Mouse (Mus musculus) CH12.LX (cell line): ENCODE data around the gene Adipor2. TPM values are rescaled to one million over a fixed set of nuclear protein-coding genes. Genes with fewer than 3 reads are reported as not detected.

Experiments
- DNase-seq: peaks from one replicate; pipeline ENCODE4 v3.0.0-alpha.2; 2013; ENCODE audit errors: extremely low read depth
- H3K27ac ChIP-seq: 2 replicates; pipeline ENCODE4 v1.5.1; 2012; ENCODE audit warnings: low read depth, mild to moderate bottlenecking, control low read depth, moderate library complexity; ENCODE audit not compliant: insufficient read depth
- H3K27me3 ChIP-seq: replicated peaks from 2 replicates; pipeline ENCODE3; 2012; ENCODE audit warnings: inconsistent platforms
- H3K36me3 ChIP-seq, 2 experiments: replicated peaks in 1 of 2; 2 replicates each; pipeline versions ENCODE3 to v1.6.1; 2012; ENCODE audit warnings: inconsistent platforms in 1 of 2, low read length in 1 of 2, mild to moderate bottlenecking in 1 of 2, mixed read lengths in 1 of 2, moderate library complexity in 1 of 2; ENCODE audit not compliant: control insufficient read depth in 1 of 2, insufficient read depth in 1 of 2
- H3K4me1 ChIP-seq, 2 experiments: 2 replicates each; pipeline ENCODE4 v1.6.1; 2012; ENCODE audit warnings: inconsistent platforms in 1 of 2, moderate library complexity in 1 of 2; ENCODE audit not compliant: insufficient read depth in 2 of 2, control insufficient read depth in 1 of 2
- H3K4me2 ChIP-seq: 2 replicates; pipeline ENCODE4 v1.6.1; 2012; ENCODE audit warnings: low read depth, mild to moderate bottlenecking, control low read depth; ENCODE audit not compliant: poor library complexity, insufficient read depth, severe bottlenecking
- H3K4me3 ChIP-seq, 3 experiments: fragments of 150-350 bp in 1 of 3; sonication (generic) in 1 of 3; replicated peaks in 1 of 3; 2 replicates each; pipeline versions ENCODE3 to v1.5.1; 2011 to 2012; ENCODE audit warnings: low read depth in 2 of 3, low read length in 2 of 3, mild to moderate bottlenecking in 2 of 3, moderate library complexity in 2 of 3, control low read depth in 1 of 3, improper control_type of control experiment in 1 of 3, inconsistent platforms in 1 of 3, mixed read lengths in 1 of 3; ENCODE audit not compliant: poor library complexity in 1 of 3
- H3K79me2 ChIP-seq: replicated peaks from 2 replicates; pipeline ENCODE4 v1.6.1; 2012; ENCODE audit warnings: mild to moderate bottlenecking, moderate library complexity; ENCODE audit not compliant: control insufficient read depth, poor library complexity, insufficient read depth, severe bottlenecking; ENCODE audit errors: extremely low read depth
- H3K9ac ChIP-seq: 2 replicates; pipeline ENCODE4 v1.6.1; 2012; ENCODE audit warnings: low read depth, mild to moderate bottlenecking, control low read depth, moderate library complexity; ENCODE audit not compliant: insufficient read depth
- H3K9me3 ChIP-seq: replicated peaks from 2 replicates; pipeline ENCODE3; 2012; ENCODE audit warnings: low read length, inconsistent platforms, mixed read lengths
- CHD1 ChIP-seq: IDR thresholded peaks from 2 replicates; pipeline ENCODE4 v1.6.1; 2012; ENCODE audit warnings: low read depth, low read length, improper control_type of control experiment, inconsistent platforms
- CTCF ChIP-seq, 2 experiments: IDR thresholded peaks in 1 of 2; conservative IDR thresholded peaks in 1 of 2; 2 replicates each; pipeline ENCODE4 v1.5.1; 2011 to 2012; ENCODE audit warnings: low read depth in 2 of 2, low read length in 2 of 2, improper control_type of control experiment in 1 of 2, inconsistent platforms in 1 of 2, mild to moderate bottlenecking in 1 of 2, moderate library complexity in 1 of 2
- HCFC1 ChIP-seq: IDR thresholded peaks from 2 replicates; pipeline ENCODE4 v1.6.1; 2012; ENCODE audit warnings: low read depth, mild to moderate bottlenecking, inconsistent platforms, low read length, improper control_type of control experiment
- IRF4 ChIP-seq: IDR thresholded peaks from 2 replicates; pipeline ENCODE4 v1.6.1; 2014; ENCODE audit warnings: low read depth, mild to moderate bottlenecking, inconsistent platforms, low read length, improper control_type of control experiment
- MAFK ChIP-seq: IDR thresholded peaks from 2 replicates; pipeline ENCODE4 v1.6.1; 2011; ENCODE audit warnings: low read length, improper control_type of control experiment; ENCODE audit not compliant: insufficient replicate concordance
- MAX ChIP-seq: IDR thresholded peaks from 2 replicates; pipeline ENCODE4 v1.6.1; 2011; ENCODE audit warnings: low read length, improper control_type of control experiment
- MAZ ChIP-seq: IDR thresholded peaks from 2 replicates; pipeline ENCODE4 v1.6.1; 2012; ENCODE audit warnings: low read depth, mild to moderate bottlenecking, inconsistent platforms, low read length, improper control_type of control experiment, moderate library complexity
- MXI1 ChIP-seq: IDR thresholded peaks from 2 replicates; pipeline ENCODE4 v1.6.1; 2011; ENCODE audit warnings: mild to moderate bottlenecking, low read depth, low read length, improper control_type of control experiment
- MYC ChIP-seq: IDR thresholded peaks from 2 replicates; pipeline ENCODE4 v1.6.1; 2011; ENCODE audit warnings: low read depth, mild to moderate bottlenecking, improper control_type of control experiment, low read length
- NRF1 ChIP-seq: IDR thresholded peaks from 2 replicates; pipeline ENCODE4 v1.6.1; 2014; ENCODE audit warnings: low read depth, mild to moderate bottlenecking, inconsistent platforms, low read length, improper control_type of control experiment, moderate library complexity
- PAX5 ChIP-seq: IDR thresholded peaks from 2 replicates; pipeline ENCODE4 v1.6.1; 2012; ENCODE audit warnings: low read length, inconsistent platforms, mixed read lengths
- POLR2AphosphoS2 ChIP-seq: IDR thresholded peaks from 2 replicates; pipeline ENCODE4 v1.6.1; 2011; ENCODE audit warnings: low read depth, low read length, improper control_type of control experiment
- RAD21 ChIP-seq: IDR thresholded peaks from 2 replicates; pipeline ENCODE4 v1.6.1; 2011; ENCODE audit warnings: low read depth, mild to moderate bottlenecking, low read length, improper control_type of control experiment, moderate library complexity
- RCOR1 ChIP-seq: conservative IDR thresholded peaks from 2 replicates; pipeline ENCODE4 v1.6.1; 2012; ENCODE audit warnings: low read depth, mild to moderate bottlenecking, inconsistent platforms, low read length, improper control_type of control experiment
- SIN3A ChIP-seq: IDR thresholded peaks from 2 replicates; pipeline ENCODE4 v1.6.1; 2012; ENCODE audit warnings: low read length, improper control_type of control experiment, inconsistent platforms
- TCF12 ChIP-seq: IDR thresholded peaks from 2 replicates; pipeline ENCODE4 v1.6.1; 2014; ENCODE audit warnings: low read depth, mild to moderate bottlenecking, inconsistent platforms, low read length, improper control_type of control experiment
- USF1 ChIP-seq: IDR thresholded peaks from 2 replicates; pipeline ENCODE4 v1.6.1; 2014; ENCODE audit warnings: low read depth, mild to moderate bottlenecking, inconsistent platforms, low read length, improper control_type of control experiment
- ZC3H11A ChIP-seq: IDR thresholded peaks from 2 replicates; pipeline ENCODE4 v1.6.1; 2012; ENCODE audit warnings: low read depth, mild to moderate bottlenecking, inconsistent platforms, low read length, improper control_type of control experiment
- ZKSCAN1 ChIP-seq: IDR thresholded peaks from 2 replicates; pipeline ENCODE4 v1.6.1; 2012; ENCODE audit warnings: low read depth, inconsistent platforms, low read length, improper control_type of control experiment, borderline replicate concordance
- ZMIZ1 ChIP-seq: IDR thresholded peaks from 2 replicates; pipeline ENCODE4 v1.6.1; 2012; ENCODE audit warnings: low read depth, mild to moderate bottlenecking, inconsistent platforms, low read length, improper control_type of control experiment
- ZNF384 ChIP-seq: IDR thresholded peaks from 2 replicates; pipeline ENCODE4 v1.6.1; 2012; ENCODE audit warnings: low read depth, low read length, improper control_type of control experiment, inconsistent platforms
- dilution Hi-C: fragments of 300-500 bp; cut with MboI; formaldehyde crosslinking; loops from 2 replicates; pipeline ENCODE4 v1.14.3; 2020; ENCODE audit warnings: low sequenced_read_pairs; ENCODE audit not compliant: extremely low pct_unique_long_range_greater_than_20kb, extremely low pct_ligation_motif_present
- in situ Hi-C: fragments of 300-500 bp; cut with MboI; formaldehyde crosslinking; loops from 3 replicates; pipeline ENCODE4 v1.14.3; 2019; ENCODE audit warnings: low sequenced_read_pairs, low pct_ligation_motif_present, low pct_unique_long_range_greater_than_20kb, mixed read lengths
- polyA plus RNA-seq: library from polyadenylated mRNA; unstranded; fragments of >175 nt; gene quantifications from 2 replicates; pipeline ENCODE4 v1.2.1, GENCODE M21; 2012; ENCODE audit warnings: low read depth; ENCODE audit not compliant: insufficient read length
- total RNA-seq, 2 experiments: library from RNA; depleted of rRNA; stranded (reverse); fragments of 300-350 nt in 1 of 2; fragments of >200 nt in 1 of 2; gene quantifications; 2 replicates each; pipeline ENCODE4 v1.2.3; 2012 to 2014

Gene Adipor2
- total and polyA plus RNA-seq, 3 experiments: 29.8 to 43.5 (median 40.3) TPM

DNA sequence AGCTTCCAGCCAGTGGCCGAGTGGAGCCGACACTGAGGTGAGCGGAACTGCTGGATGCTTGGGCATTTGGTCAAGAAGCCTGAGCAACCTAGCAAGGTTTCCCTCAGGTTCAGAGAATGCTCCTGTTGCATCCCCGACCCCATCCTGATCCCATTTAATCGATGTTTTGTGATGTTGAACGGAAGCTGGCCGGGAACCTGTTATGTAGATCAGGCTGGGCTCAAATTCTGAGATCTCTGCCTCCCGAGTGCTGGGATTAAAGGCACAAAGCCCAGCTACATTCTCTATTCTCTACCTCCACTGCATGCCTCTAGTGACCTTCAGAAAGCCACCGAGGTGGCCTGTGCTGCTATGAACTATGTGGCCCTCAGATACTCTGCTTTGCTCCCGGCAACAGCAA, 92.7 kb downstream of the Adipor2 start:
- no peaks in the 10 kb centered on the region for H3K4me1 ChIP-seq
- H3K4me2 ChIP-seq: no peak overlapping the region

DNA sequence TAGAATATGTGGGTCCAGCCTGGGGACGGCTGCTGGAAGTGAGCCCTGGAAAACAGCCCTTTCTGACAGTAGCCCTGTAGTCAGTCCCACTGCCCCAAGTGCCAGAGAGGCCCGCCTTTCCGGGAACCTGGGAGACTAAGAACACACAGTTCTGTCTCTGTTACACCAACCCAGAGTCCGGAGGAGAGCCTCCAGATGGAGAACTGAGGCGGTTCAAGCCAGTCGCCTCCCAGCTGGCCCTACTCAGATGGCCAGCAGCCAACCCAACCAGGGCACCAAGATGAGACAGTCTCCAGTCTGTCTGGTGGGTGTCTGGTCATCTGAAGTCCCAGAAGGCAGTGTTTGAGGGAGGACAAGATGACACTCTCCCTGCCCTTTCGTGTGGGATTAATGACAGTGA, 95.8 kb downstream of the Adipor2 start:
- Histone ChIP-seq H3K27me3 (peaks cover 97% of the 10 kb centered on the region), H3K27ac (no peak overlapping the region), H3K4me3 (no peak overlapping the region), H3K4me2 (no peak overlapping the region), H3K9ac (no peak overlapping the region), H3K9me3 (peaks cover 7% of the 10 kb centered on the region), H3K79me2 (no peaks in the 10 kb centered on the region), H3K4me1 (no peaks in the 10 kb centered on the region), H3K36me3 (no peaks in the 10 kb centered on the region)
- TF ChIP-seq CHD1 (no peak), NRF1 (no peak), MYC (no peak), USF1 (no peak), PAX5 (no peak), POLR2AphosphoS2 (no peak), RCOR1 (no peak), TCF12 (no peak), ZKSCAN1 (no peak), ZNF384 (no peak), MAX (no peak), MAFK (no peak), SIN3A (no peak), HCFC1 (no peak), RAD21 (no peak), IRF4 (no peak)
- in situ Hi-C loops (no loop called here), dilution Hi-C loops (no loop called here)
- no peak for DNase-seq

More for the DNA sequence above, 92.7 kb downstream of the Adipor2 start:
- H3K79me2 ChIP-seq: no peaks in the 10 kb centered on the region
- DNase-seq: no peak
- no peaks in the 10 kb centered on the region for H3K36me3 ChIP-seq
- TF ChIP-seq CTCF (conservative IDR thresholded peaks at IDR 0.05 in 1 of 2, IDR thresholded peaks at IDR 0.05 in 1 of 2; ENCODE audit: low read depth in 2 of 2, low read length in 2 of 2) (no peak), ZC3H11A (no peak), MAZ (no peak), ZMIZ1 (no peak), MXI1 (no peak)
- H3K9ac ChIP-seq: no peak overlapping the region
- in situ Hi-C loops (loop anchor here (25.0 kb wide), 1 partner anchor 712 kb away; no protein-coding TSS in a partner anchor), dilution Hi-C loops (no loop called here)
- H3K27ac ChIP-seq: no peak overlapping the region
- peaks cover under 1% of the 10 kb centered on the region for H3K9me3 ChIP-seq
- peaks cover 92% of the 10 kb centered on the region for H3K27me3 ChIP-seq
- no peak overlapping the region for H3K4me3 ChIP-seq
